Mouse (Mus musculus): Measurements from ENCODE around the gene Dtnb. TPM values are rescaled to one million over a fixed set of nuclear protein-coding genes. Genes with fewer than 3 reads are reported as not detected.

Gene Dtnb
- polyA plus RNA-seq, 1 experiment from 2014 or later, result 40.7 TPM

DNA sequence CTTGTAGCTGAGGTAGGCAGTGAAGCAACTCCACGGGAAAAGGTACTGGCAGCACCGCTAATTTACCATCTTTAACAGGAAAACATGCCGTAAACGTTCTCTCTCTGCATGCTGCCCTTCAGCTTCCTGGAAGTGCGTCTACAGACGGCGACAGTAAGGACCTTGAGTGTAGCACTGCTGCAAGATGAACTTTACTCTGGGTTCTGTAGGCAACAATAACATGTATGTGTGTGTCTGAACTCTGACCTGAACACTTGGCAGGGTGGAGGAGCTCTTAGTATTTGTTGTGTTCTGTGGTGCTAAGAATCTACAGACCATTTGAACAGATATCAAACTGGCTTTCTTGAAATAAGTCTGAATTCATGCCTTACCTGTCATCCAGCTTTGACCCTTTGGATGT, 130.7 kb downstream of the Dtnb start:
- Histone ChIP-seq H3K4me2 (replicated peaks; ENCODE audit: low read depth, low read length) (no peak overlapping the region), H3K27me3 (ENCODE audit: insufficient read depth, low read length) (no peaks in the 10 kb centered on the region), H3K9me3 (ENCODE audit: low read length) (no peaks in the 10 kb centered on the region), H3K4me1 (ENCODE audit: insufficient read depth, low read length) (no peaks in the 10 kb centered on the region), H3K9ac (replicated peaks; ENCODE audit: low read length) (no peak overlapping the region), H3K4me3 (ENCODE audit: low read length) (no peak overlapping the region), H3K36me3 (ENCODE audit: insufficient read depth, low read length) (no peaks in the 10 kb centered on the region), H3K27ac (ENCODE audit: low read length) (no peak overlapping the region)
- 85% methylated on average over 7 of the region's 7 CpGs for WGBS
- no peak for ATAC-seq (ENCODE audit: low FRiP score, low TSS enrichment)

DNA sequence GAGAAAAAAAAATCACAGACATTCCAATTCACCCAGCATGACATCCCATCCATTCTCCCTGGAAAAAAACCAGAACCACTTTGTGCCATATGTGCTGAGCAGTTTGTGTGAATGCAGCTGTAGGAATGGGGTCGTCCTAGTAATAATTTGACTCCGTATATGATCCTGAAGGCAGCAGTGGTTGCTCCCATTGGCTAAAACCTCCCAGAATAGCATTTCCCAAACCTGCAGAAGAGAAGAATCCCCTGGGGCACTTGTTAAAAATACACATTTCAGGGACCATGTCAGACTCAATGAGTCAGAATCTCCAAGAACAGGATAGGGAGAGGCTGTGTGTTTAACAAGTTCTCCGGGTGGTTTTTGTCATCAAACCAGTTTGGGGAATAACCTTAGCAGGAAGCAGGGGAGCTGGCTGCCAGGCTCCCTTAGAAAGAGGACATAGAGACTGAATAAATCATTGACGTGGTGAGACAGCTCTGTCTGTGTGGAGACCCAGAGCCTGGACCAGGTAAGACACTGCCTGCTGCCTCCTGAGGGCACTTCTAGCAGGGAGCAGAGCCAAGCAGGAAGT, 147.1 kb downstream of the Dtnb start:
- Histone ChIP-seq H3K27me3 (ENCODE audit: insufficient read depth, low read length) (no peaks in the 10 kb centered on the region), H3K4me1 (ENCODE audit: insufficient read depth, low read length) (0 out of 2 replicates have a peak, but pooled peaks cover 5% of the 10 kb centered on the region), H3K9me3 (ENCODE audit: low read length) (no peaks in the 10 kb centered on the region), H3K4me3 (ENCODE audit: low read length) (no peak overlapping the region), H3K27ac (ENCODE audit: low read length) (no peak overlapping the region), H3K36me3 (ENCODE audit: insufficient read depth, low read length) (peaks cover 3% of the 10 kb centered on the region; the same call in 1 of the 2 replicates), H3K9ac (replicated peaks; ENCODE audit: low read length) (no peak overlapping the region), H3K4me2 (replicated peaks; ENCODE audit: low read depth, low read length) (no peak overlapping the region)
- ATAC-seq (ENCODE audit: low FRiP score, low TSS enrichment), result no peak
- 57% methylated on average over 4 of the region's 4 CpGs for WGBS

DNA sequence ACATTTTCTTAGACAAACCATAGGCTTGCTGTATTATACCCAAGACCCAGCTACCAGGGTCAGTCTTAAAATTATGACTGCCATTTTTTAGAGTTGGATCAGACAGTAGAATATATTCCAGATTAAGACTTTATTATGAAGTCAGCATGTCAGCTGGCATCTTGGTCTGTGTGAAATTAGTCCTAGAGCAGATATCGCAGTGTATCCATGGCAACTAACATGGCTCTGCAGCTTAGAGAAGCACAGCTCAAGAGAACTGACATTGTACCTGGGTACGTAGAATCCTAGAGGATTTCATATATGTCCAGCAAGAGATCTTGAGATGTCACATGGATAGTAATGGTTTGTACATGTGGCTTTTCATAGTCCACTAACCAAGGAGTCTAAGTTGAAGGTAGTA, 148.3 kb downstream of the Dtnb start:
- 97% methylated on average over 2 of the region's 2 CpGs for WGBS
- Histone ChIP-seq H3K4me3 (ENCODE audit: low read length) (no peak overlapping the region), H3K36me3 (ENCODE audit: insufficient read depth, low read length) (peaks cover 3% of the 10 kb centered on the region; the same call in 1 of the 2 replicates), H3K4me2 (replicated peaks; ENCODE audit: low read depth, low read length) (no peak overlapping the region), H3K27ac (ENCODE audit: low read length) (no peak overlapping the region), H3K4me1 (ENCODE audit: insufficient read depth, low read length) (0 out of 2 replicates have a peak, but pooled peaks cover 5% of the 10 kb centered on the region), H3K9me3 (ENCODE audit: low read length) (no peaks in the 10 kb centered on the region), H3K27me3 (ENCODE audit: insufficient read depth, low read length) (no peaks in the 10 kb centered on the region), H3K9ac (replicated peaks; ENCODE audit: low read length) (no peak overlapping the region)
- ATAC-seq (ENCODE audit: low FRiP score, low TSS enrichment), result no peak

DNA sequence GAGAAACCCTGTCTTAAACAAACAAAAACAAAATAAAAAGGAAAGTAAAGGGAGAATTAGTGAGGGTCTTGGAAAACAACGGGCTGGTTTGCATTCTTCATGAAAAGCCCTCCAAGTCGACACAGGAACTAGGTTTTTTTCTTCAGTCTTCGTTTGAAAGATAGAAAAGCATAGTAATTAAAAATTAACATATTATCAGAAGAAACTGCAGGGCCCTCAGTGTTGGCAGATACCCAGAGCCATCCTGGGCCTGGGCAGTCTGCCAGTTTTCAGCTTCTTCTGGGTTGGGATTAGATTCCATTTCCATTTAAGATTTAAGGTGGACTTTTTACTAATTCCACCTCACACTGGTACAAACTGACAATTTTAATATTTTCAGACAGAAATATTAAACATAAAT, 151.6 kb downstream of the Dtnb start:
- no peak overlapping the region; the same call in 1 of the 2 replicates for H3K27ac ChIP-seq (ENCODE audit: low read length)
- H3K36me3 ChIP-seq (ENCODE audit: insufficient read depth, low read length), result peaks cover 3% of the 10 kb centered on the region; the same call in 1 of the 2 replicates
- H3K9ac ChIP-seq (replicated peaks; ENCODE audit: low read length), result no peak overlapping the region
- no peak for ATAC-seq (ENCODE audit: low FRiP score, low TSS enrichment)
- H3K4me1 ChIP-seq (ENCODE audit: insufficient read depth, low read length), result 0 out of 2 replicates have a peak, but pooled peaks cover 5% of the 10 kb centered on the region
- no peaks in the 10 kb centered on the region for H3K9me3 ChIP-seq (ENCODE audit: low read length)
- H3K27me3 ChIP-seq (ENCODE audit: insufficient read depth, low read length), result no peaks in the 10 kb centered on the region
- H3K4me3 ChIP-seq (ENCODE audit: low read length), result no peak overlapping the region
- no peak overlapping the region for H3K4me2 ChIP-seq (replicated peaks; ENCODE audit: low read depth, low read length)
- WGBS, result 27% methylated on average over 3 of the region's 3 CpGs

DNA sequence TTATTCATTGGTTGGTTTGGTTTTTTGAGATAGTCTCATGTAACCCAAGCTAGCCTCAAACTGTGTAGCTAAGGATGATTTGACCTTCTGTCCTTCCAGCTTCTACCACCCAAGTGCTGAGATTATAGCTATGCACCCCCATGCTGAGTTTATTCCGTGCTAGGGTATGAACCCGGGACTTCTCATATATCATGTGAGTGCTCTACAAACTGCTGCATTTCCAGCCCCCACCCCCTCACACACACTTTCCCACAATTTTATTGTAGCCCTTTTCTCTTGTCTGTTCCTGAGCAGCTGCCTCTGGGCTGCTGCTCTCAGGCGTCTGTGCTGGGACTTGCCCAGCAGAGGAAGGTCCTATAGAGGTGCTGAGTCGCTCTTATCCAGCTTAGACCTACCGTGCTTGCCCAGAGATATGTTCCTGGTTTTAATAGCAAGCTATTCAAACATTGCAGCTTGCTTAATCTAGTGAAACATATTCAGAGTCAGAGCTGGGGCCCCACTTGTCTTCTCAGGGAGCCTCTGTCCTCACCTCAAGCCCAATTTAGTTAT, 152.7 kb downstream of the Dtnb start:
- no peak for ATAC-seq (ENCODE audit: low FRiP score, low TSS enrichment)
- Histone ChIP-seq H3K27ac (ENCODE audit: low read length) (peak overlapping the region; percentile 52; the same call in 1 of the 2 replicates), H3K9me3 (ENCODE audit: low read length) (no peaks in the 10 kb centered on the region), H3K36me3 (ENCODE audit: insufficient read depth, low read length) (peaks cover 3% of the 10 kb centered on the region; the same call in 1 of the 2 replicates), H3K4me1 (ENCODE audit: insufficient read depth, low read length) (0 out of 2 replicates have a peak, but pooled peaks cover 5% of the 10 kb centered on the region), H3K9ac (replicated peaks; ENCODE audit: low read length) (no peak overlapping the region), H3K4me2 (replicated peaks; ENCODE audit: low read depth, low read length) (no peak overlapping the region), H3K4me3 (ENCODE audit: low read length) (no peak overlapping the region), H3K27me3 (ENCODE audit: insufficient read depth, low read length) (no peaks in the 10 kb centered on the region)
- WGBS, result 39% methylated on average over 5 of the region's 5 CpGs

DNA sequence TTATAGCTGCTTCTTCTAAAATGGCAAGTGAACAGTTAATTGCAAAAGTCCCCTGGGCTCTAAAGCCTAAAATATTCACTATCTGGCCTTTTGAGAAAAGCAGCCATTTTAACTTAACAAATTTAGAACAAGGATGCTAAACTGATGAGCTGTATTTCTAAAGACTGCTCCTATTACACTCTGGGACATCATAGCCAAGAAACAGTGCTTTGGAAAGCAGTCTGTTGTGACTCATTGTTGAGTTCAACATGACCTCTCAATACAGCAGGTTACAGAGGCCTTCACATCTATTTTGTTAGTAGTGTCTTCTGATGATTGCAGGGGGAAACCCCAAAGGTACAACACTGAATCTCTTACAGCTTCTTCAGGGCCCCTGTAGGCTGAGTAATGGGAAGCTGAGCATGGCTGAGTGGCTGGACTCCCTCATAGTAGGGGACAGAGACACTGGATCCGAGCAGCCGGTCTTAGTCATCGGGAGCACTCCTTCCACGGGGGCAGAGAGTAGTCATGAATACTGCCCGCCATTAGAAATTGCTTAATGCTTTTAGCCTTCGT, 157.4 kb downstream of the Dtnb start:
- Histone ChIP-seq H3K4me3 (ENCODE audit: low read length) (no peak overlapping the region), H3K9me3 (ENCODE audit: low read length) (no peaks in the 10 kb centered on the region), H3K36me3 (ENCODE audit: insufficient read depth, low read length) (0 out of 2 replicates have a peak, but pooled peaks cover 3% of the 10 kb centered on the region), H3K4me1 (ENCODE audit: insufficient read depth, low read length) (no peaks in the 10 kb centered on the region), H3K27me3 (ENCODE audit: insufficient read depth, low read length) (no peaks in the 10 kb centered on the region), H3K9ac (replicated peaks; ENCODE audit: low read length) (no peak overlapping the region), H3K4me2 (replicated peaks; ENCODE audit: low read depth, low read length) (no peak overlapping the region), H3K27ac (ENCODE audit: low read length) (no peak overlapping the region)
- ATAC-seq (ENCODE audit: low FRiP score, low TSS enrichment), result no peak
- WGBS, result 87% methylated on average over 6 of the region's 6 CpGs

DNA sequence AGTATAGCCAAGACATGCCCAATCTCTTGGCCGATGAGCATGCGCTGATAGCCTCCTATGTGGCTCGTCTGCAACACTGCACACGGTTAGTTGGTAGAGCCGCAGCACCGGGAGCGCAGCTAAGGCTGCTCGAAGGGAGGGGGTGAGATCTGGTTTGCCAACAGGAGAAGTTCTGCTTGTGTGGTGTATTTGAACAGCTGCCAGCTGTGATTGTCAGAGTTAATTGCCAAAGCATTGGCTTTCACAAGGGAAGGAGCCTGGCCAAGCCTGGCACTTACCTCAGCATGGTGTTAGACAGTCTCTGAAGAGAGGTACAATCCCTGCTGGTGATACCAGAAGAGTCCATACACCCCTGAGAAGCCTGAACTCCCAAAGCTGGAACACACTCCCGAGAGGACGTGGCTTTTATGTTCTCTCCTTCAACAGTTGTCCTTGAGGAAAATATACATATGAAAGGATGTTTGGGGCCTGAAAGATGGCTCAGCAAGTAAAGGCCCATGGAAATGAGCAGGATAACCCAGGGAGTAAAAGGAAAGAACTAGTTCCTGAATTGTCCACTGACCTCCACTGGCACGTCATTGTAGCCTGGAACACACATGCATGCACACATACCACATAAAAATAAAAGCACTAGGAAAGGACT, 160.6 kb downstream of the Dtnb start:
- 0 out of 2 replicates have a peak, but pooled peaks cover 3% of the 10 kb centered on the region for H3K36me3 ChIP-seq (ENCODE audit: insufficient read depth, low read length)
- H3K4me2 ChIP-seq (replicated peaks; ENCODE audit: low read depth, low read length), result no peak overlapping the region
- H3K9ac ChIP-seq (replicated peaks; ENCODE audit: low read length), result no peak overlapping the region
- WGBS, result 81% methylated on average over 11 of the region's 11 CpGs
- H3K27ac ChIP-seq (ENCODE audit: low read length), result no peak overlapping the region
- no peaks in the 10 kb centered on the region for H3K9me3 ChIP-seq (ENCODE audit: low read length)
- no peak for ATAC-seq (ENCODE audit: low FRiP score, low TSS enrichment)
- no peaks in the 10 kb centered on the region for H3K4me1 ChIP-seq (ENCODE audit: insufficient read depth, low read length)
- H3K27me3 ChIP-seq (ENCODE audit: insufficient read depth, low read length), result no peaks in the 10 kb centered on the region
- H3K4me3 ChIP-seq (ENCODE audit: low read length), result no peak overlapping the region

DNA sequence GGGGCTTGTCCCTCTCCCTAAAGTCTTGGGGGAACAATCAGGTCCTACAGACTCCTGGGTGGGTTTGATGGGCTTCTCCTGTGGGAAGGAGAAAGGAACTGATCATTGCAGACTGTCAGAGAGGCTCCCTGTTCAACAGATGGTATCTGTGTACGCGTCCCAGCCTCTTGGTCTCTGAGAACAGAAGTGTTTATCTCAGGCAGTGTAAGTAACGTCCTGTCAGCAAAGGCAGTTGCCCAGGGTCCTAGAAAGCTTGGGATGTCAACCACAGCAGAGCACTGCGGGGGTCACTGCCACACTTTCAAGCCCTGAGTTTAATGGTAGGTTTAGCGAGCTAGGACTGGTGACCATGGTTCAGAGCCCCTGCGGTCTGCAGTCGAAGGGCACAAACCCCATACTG, 161.1 kb downstream of the Dtnb start:
- no peak for ATAC-seq (ENCODE audit: low FRiP score, low TSS enrichment)

DNA sequence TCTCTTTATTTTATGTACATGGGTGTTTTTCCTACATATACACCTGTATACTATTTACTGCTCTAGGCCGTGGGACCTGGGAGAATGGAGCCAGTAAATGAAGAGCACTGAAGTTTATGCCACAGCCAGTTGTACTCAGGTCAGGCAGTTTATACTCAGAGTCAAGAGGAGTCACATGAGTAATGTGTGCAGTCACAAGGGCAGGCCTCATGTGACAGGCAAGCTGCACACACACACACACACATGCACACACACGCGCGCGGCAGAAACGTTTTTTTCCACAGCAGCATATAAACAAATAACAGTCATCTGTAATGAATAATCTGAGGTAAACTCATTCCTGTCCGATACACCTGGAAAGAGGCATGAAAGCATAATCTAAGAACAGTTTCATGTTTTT, 164.8 kb downstream of the Dtnb start:
- Histone ChIP-seq H3K9ac (replicated peaks; ENCODE audit: low read length) (no peak overlapping the region), H3K27me3 (ENCODE audit: insufficient read depth, low read length) (no peaks in the 10 kb centered on the region), H3K36me3 (ENCODE audit: insufficient read depth, low read length) (0 out of 2 replicates have a peak, but pooled peaks cover 3% of the 10 kb centered on the region), H3K9me3 (ENCODE audit: low read length) (no peaks in the 10 kb centered on the region), H3K27ac (ENCODE audit: low read length) (no peak overlapping the region), H3K4me1 (ENCODE audit: insufficient read depth, low read length) (0 out of 2 replicates have a peak, but pooled peaks cover 5% of the 10 kb centered on the region), H3K4me3 (ENCODE audit: low read length) (no peak overlapping the region), H3K4me2 (replicated peaks; ENCODE audit: low read depth, low read length) (no peak overlapping the region)
- WGBS, result 74% methylated on average over 7 of the region's 7 CpGs
- no peak for ATAC-seq (ENCODE audit: low FRiP score, low TSS enrichment)

More for the DNA sequence above, 161.1 kb downstream of the Dtnb start:
- Histone ChIP-seq H3K9ac (replicated peaks; ENCODE audit: low read length) (no peak overlapping the region), H3K4me2 (replicated peaks; ENCODE audit: low read depth, low read length) (no peak overlapping the region), H3K4me3 (ENCODE audit: low read length) (no peak overlapping the region), H3K4me1 (ENCODE audit: insufficient read depth, low read length) (no peaks in the 10 kb centered on the region), H3K36me3 (ENCODE audit: insufficient read depth, low read length) (0 out of 2 replicates have a peak, but pooled peaks cover 3% of the 10 kb centered on the region), H3K9me3 (ENCODE audit: low read length) (no peaks in the 10 kb centered on the region), H3K27me3 (ENCODE audit: insufficient read depth, low read length) (no peaks in the 10 kb centered on the region), H3K27ac (ENCODE audit: low read length) (no peak overlapping the region)
- 67% methylated on average over 7 of the region's 7 CpGs for WGBS
